Mouse (Mus musculus) forebrain, embryonic 16.5 days (tissue): ENCODE data around the gene Amy2a1. TPM values are rescaled to one million over a fixed set of nuclear protein-coding genes. Genes with fewer than 3 reads are reported as not detected.
"Not testable (repeated sequence)": the region's sequence is repeated elsewhere in the genome, so short reads cannot be mapped to it uniquely, and the experiment has no call there.

ENCODE experiments used
- ATAC-seq: fragments of 200-750 bp; cut with Nextera tagmentation; 2 replicates; pipeline ENCODE4 v1.8.0; 2017; ENCODE audit warnings: mild to moderate bottlenecking, moderate library complexity
- H3K27ac ChIP-seq: fragments of 300-500 bp; sonication (generic); 2 replicates; pipeline ENCODE4 v1.5.1; 2014; ENCODE audit warnings: low read length, control low read depth
- H3K27me3 ChIP-seq: fragments of 300-500 bp; sonication (generic); replicated peaks from 2 replicates; pipeline ENCODE4 v1.6.1; 2014; ENCODE audit warnings: low read length; ENCODE audit not compliant: control insufficient read depth, insufficient read depth
- H3K36me3 ChIP-seq: fragments of 300-500 bp; sonication (generic); 2 replicates; pipeline ENCODE4 v1.6.1; 2014; ENCODE audit not compliant: control insufficient read depth, insufficient read depth
- H3K4me1 ChIP-seq: fragments of 300-500 bp; sonication (generic); replicated peaks from 2 replicates; pipeline ENCODE4 v1.6.1; 2014; ENCODE audit warnings: low read length; ENCODE audit not compliant: control insufficient read depth, insufficient read depth
- H3K4me2 ChIP-seq: fragments of 300-500 bp; sonication (generic); 2 replicates; pipeline ENCODE4 v1.6.1; 2014; ENCODE audit warnings: mild to moderate bottlenecking, low read length, control low read depth
- H3K4me3 ChIP-seq: fragments of 300-500 bp; sonication (generic); replicated peaks from 2 replicates; pipeline ENCODE4 v1.5.1; 2014; ENCODE audit warnings: mild to moderate bottlenecking, low read length, control low read depth
- H3K9ac ChIP-seq: fragments of 300-500 bp; sonication (generic); replicated peaks from 2 replicates; pipeline ENCODE4 v1.6.1; 2014; ENCODE audit warnings: low read depth, low read length, control low read depth
- H3K9me3 ChIP-seq: fragments of 300-500 bp; sonication (generic); 2 replicates; pipeline ENCODE4 v1.6.1; 2016; ENCODE audit warnings: low read length; ENCODE audit not compliant: control insufficient read depth
- WGBS: fragments of 180-500 bp; shearing (Covaris S2); extraction: QIAGEN DNeasy Blood & Tissue Kit; methylation state at CpG from one replicate; pipeline ENCODE4 v1.1.7; 2014; 5-methylcytosine and 5-hydroxymethylcytosine counted together
- polyA plus RNA-seq: library from polyadenylated mRNA; unstranded; fragments of >200 nt; fragmentation: Nextera tagmentation; extraction: Ambion mirVana; gene quantifications from 2 replicates; pipeline ENCODE4 v1.2.1, GENCODE M21; 2015

Amy2a1 gene
- polyA plus RNA-seq, result not detected in 2 replicates

GRCm38 (mm10) chr3:113532328-113532727 is at the start of gene Amy2a1:
Gene Amy2a1 (minus strand): TSS chr3:113532428.
- not testable (repeated sequence) for H3K4me2 ChIP-seq, H3K9me3 ChIP-seq, H3K4me1 ChIP-seq, H3K27me3 ChIP-seq, ATAC-seq, H3K4me3 ChIP-seq, H3K9ac ChIP-seq, H3K27ac ChIP-seq, H3K36me3 ChIP-seq
- 95% methylated on average over 2 of the region's 3 CpGs for WGBS

- H3K27me3 ChIP-seq, result no peaks in the 10 kb centered on the region
- H3K4me2 ChIP-seq, result no peak overlapping the region
- H3K4me3 ChIP-seq, result no peak overlapping the region
- no peaks in the 10 kb centered on the region for H3K4me1 ChIP-seq
- H3K36me3 ChIP-seq, result no peaks in the 10 kb centered on the region
- H3K27ac ChIP-seq, result no peak overlapping the region
- no peak for ATAC-seq
- no peak overlapping the region for H3K9ac ChIP-seq
- 81% methylated on average over 4 of the region's 4 CpGs for WGBS
- H3K9me3 ChIP-seq, result no peaks in the 10 kb centered on the region
Observed at GRCm38 (mm10) chr3:113574578-113574977, 42.4 kb upstream of the Amy2a1 start.

GRCm38 (mm10) chr3:113574138-113574537 is 41.9 kb upstream of the Amy2a1 start:
- no peak overlapping the region for H3K4me3 ChIP-seq
- H3K9ac ChIP-seq, result no peak overlapping the region
- H3K27ac ChIP-seq, result no peak overlapping the region
- no peaks in the 10 kb centered on the region for H3K27me3 ChIP-seq
- H3K9me3 ChIP-seq, result no peaks in the 10 kb centered on the region
- no peaks in the 10 kb centered on the region for H3K36me3 ChIP-seq
- 89% methylated on average over 2 of the region's 2 CpGs for WGBS
- no peak overlapping the region for H3K4me2 ChIP-seq
- ATAC-seq, result no peak
- no peaks in the 10 kb centered on the region for H3K4me1 ChIP-seq

DNA sequence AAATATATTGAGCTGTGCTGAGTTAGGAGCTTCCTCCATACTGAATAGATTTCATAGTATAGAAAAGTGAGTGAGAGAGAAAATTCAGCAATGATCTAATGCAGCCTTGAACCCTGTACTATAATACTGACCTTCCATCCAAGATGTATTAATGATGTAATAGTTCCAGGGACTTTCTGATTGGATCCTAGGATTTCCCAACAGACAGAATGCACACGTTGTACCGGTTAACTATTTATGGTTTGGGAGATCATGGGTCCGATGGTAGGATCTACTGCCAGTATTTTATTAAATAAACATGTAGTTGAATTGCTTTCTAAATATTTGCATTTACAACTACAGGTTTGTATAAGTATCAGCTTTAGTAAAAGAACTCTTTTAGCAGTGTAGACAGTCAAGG is 39.9 kb upstream of the Amy2a1 start:
- Histone ChIP-seq H3K36me3 (no peaks in the 10 kb centered on the region), H3K27me3 (no peaks in the 10 kb centered on the region), H3K4me3 (no peak overlapping the region), H3K4me2 (no peak overlapping the region), H3K9ac (no peak overlapping the region), H3K9me3 (no peaks in the 10 kb centered on the region), H3K27ac (no peak overlapping the region), H3K4me1 (no peaks in the 10 kb centered on the region)
- ATAC-seq, result no peak
- WGBS, result 87% methylated on average over 3 of the region's 3 CpGs

DNA sequence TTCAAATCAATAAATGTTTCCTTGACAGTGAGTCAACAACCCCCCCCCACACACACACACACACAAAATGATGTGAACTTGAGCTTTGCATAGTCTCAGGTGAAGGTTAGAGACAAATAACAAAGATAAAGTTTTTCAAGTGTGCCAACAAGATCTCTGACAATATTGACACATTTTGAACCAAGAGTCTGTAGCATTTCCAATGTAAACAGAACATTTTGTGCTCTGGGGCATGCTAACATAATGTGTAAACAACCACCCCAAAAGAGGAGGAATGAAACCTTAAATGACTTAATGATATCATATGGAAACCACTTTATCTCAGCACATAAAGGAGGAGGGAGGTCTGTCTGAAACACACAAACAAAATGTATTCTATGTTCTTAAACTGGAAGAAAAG is 7.5 kb upstream of the Amy2a1 start:
- no peak overlapping the region for H3K9ac ChIP-seq
- H3K4me3 ChIP-seq, result no peak overlapping the region
- no peak overlapping the region for H3K4me2 ChIP-seq
- no peaks in the 10 kb centered on the region for H3K9me3 ChIP-seq
- no peaks in the 10 kb centered on the region for H3K4me1 ChIP-seq
- no peak overlapping the region for H3K27ac ChIP-seq
- H3K36me3 ChIP-seq, result no peaks in the 10 kb centered on the region
- no peak for ATAC-seq
- no peaks in the 10 kb centered on the region for H3K27me3 ChIP-seq

Other genes starting within 250 kb of the Amy2a1 start
- not detected in 2 replicates for gene Amy2a4, start 241.0 kb downstream of the Amy2a1 start, polyA plus RNA-seq
- gene Amy2a3, start 208.4 kb downstream of the Amy2a1 start, polyA plus RNA-seq, result not detected in 2 replicates
- not detected in 2 replicates for gene Amy2a2, start 175.8 kb downstream of the Amy2a1 start, polyA plus RNA-seq
- gene Amy1, start 74.3 kb upstream of the Amy2a1 start, polyA plus RNA-seq, result 14.0 and 17.4 TPM in 2 replicates
- 49.8 and 55.2 TPM in 2 replicates for gene Rnpc3, start 97.7 kb upstream of the Amy2a1 start, polyA plus RNA-seq